Mouse (Mus musculus) Patski (cell line): ENCODE data around the gene Rbm46. TPM values are rescaled to one million over a fixed set of nuclear protein-coding genes. Genes with fewer than 3 reads are reported as not detected.

Experiments
- ATAC-seq: fragments of 100-300 bp; one replicate; pipeline ENCODE4 v1.8.0; 2021
- CTCF ChIA-PET: fragments of 350-600 bp; sonication (Branson Sonifier 250); formaldehyde crosslinking; loops from one replicate; lab custom pipeline; 2022; ENCODE audit warnings: inconsistent platforms; lab: Charles Lee
- POLR2A ChIA-PET: fragments of 350-600 bp; sonication (Branson Sonifier 250); formaldehyde crosslinking; loops from one replicate; lab custom pipeline; 2022; ENCODE audit warnings: antibody characterized with exemption, inconsistent platforms; lab: Charles Lee
- DNase-seq: peaks from one replicate; pipeline ENCODE4 v3.0.0-alpha.2; 2011; ENCODE audit warnings: low read depth, low spot score
- H3K27me3 ChIP-seq: fragments of 371-371 bp; one replicate; pipeline ENCODE4 v1.5.1; 2021
- CTCF ChIP-seq: fragments of 100-300 bp; IDR thresholded peaks from one replicate; pipeline ENCODE4 v1.5.1; 2021
- in situ Hi-C: fragments of 300-500 bp; cut with MboI; formaldehyde crosslinking; loops from 3 replicates; pipeline ENCODE4 v1.11.1; 2018; ENCODE audit warnings: low pct_unique_long_range_greater_than_20kb, mixed read lengths
- polyA plus RNA-seq: library from polyadenylated mRNA; unstranded; gene quantifications from one replicate; pipeline ENCODE4 v1.2.3, GENCODE M21; 2021

Gene Rbm46
- polyA plus RNA-seq, 1 experiment from 2014 or later, result not detected

- peaks cover 6% of the 10 kb centered on the region for H3K27me3 ChIP-seq
- in situ Hi-C loops, result no loop called here
- ATAC-seq (no peak), DNase-seq (no peak)
- ChIA-PET POLR2A (interaction anchor here (0.6 kb wide), 1 partner anchor 146 kb away, joined by 3 read pairs; no protein-coding TSS in a partner anchor), CTCF (no interaction called here)
- no peak for TF ChIP-seq CTCF
Measured at GRCm38 (mm10) chr3:82791663-82792062, 84.6 kb downstream of the Rbm46 start.

Other genes with a start within 250 kb of the Rbm46 start
- not detected for gene Lrat, start 27.5 kb upstream of the Rbm46 start, polyA plus RNA-seq
- not detected for gene Fgg, start 131.2 kb upstream of the Rbm46 start, polyA plus RNA-seq
- gene Fga, start 149.6 kb upstream of the Rbm46 start, polyA plus RNA-seq, result not detected
- gene Fgb, start 173.4 kb upstream of the Rbm46 start, polyA plus RNA-seq, result not detected
- gene Plrg1, start 179.0 kb upstream of the Rbm46 start, polyA plus RNA-seq, result 85.3 TPM